Mouse (Mus musculus): Measurements from ENCODE around the gene Arhgef15. TPM values are rescaled to one million over a fixed set of nuclear protein-coding genes. Genes with fewer than 3 reads are reported as not detected.

Arhgef15 gene
- polyA plus RNA-seq, 1 experiment = 0.25 TPM

- no peaks in the 10 kb centered on the region for H3K36me3 ChIP-seq (ENCODE audit: control insufficient read depth, insufficient read depth)
- no peaks in the 10 kb centered on the region for H3K79me2 ChIP-seq (ENCODE audit: control insufficient read depth, insufficient read depth)
- no peak overlapping the region for H3ac ChIP-seq (ENCODE audit: control insufficient read depth, insufficient read length, low read depth)
- TF ChIP-seq MYOG (IDR thresholded peaks at IDR 0.05; ENCODE audit: control insufficient read depth, extremely low read depth, insufficient read length) (no peak), USF1 (IDR thresholded peaks at IDR 0.05; ENCODE audit: low read depth) (no peak), FOSL1 (IDR thresholded peaks at IDR 0.05; ENCODE audit: insufficient read depth, low read length, poor library complexity, severe bottlenecking) (no peak), CTCF (IDR thresholded peaks at IDR 0.05; ENCODE audit: control insufficient read depth, insufficient read depth, insufficient read length) (no peak), MAX (IDR thresholded peaks at IDR 0.05) (no peak), MYOD1 (IDR thresholded peaks at IDR 0.05; ENCODE audit: control insufficient read depth, insufficient read length, low read depth) (no peak), CEBPB (IDR thresholded peaks at IDR 0.05; ENCODE audit: low read depth) (no peak)
- H3K79me3 ChIP-seq (ENCODE audit: low read depth) = no peaks in the 10 kb centered on the region
- H3K27me3 ChIP-seq (ENCODE audit: control insufficient read depth, insufficient read depth, insufficient read length) = peaks cover 18% of the 10 kb centered on the region
- H3K4me3 ChIP-seq (ENCODE audit: insufficient read depth, poor library complexity, severe bottlenecking) = no peak overlapping the region
These were observed 32.5 kb downstream of the Arhgef15 start for GRCm38 (mm10) chr11:68924749-68925148.

GRCm38 (mm10) chr11:68923191-68923590, 34.1 kb downstream of the Arhgef15 start:
- Histone ChIP-seq H3K79me2 (ENCODE audit: control insufficient read depth, insufficient read depth) (no peaks in the 10 kb centered on the region), H3ac (ENCODE audit: control insufficient read depth, insufficient read length, low read depth) (no peak overlapping the region), H3K79me3 (ENCODE audit: low read depth) (no peaks in the 10 kb centered on the region), H3K4me3 (ENCODE audit: insufficient read depth, poor library complexity, severe bottlenecking) (no peak overlapping the region), H3K27me3 (ENCODE audit: control insufficient read depth, insufficient read depth, insufficient read length) (peaks cover 18% of the 10 kb centered on the region), H3K36me3 (ENCODE audit: control insufficient read depth, insufficient read depth) (no peaks in the 10 kb centered on the region)
- TF ChIP-seq MYOD1 (IDR thresholded peaks at IDR 0.05; ENCODE audit: control insufficient read depth, insufficient read length, low read depth) = no peak
- no peak for TF ChIP-seq MAX (IDR thresholded peaks at IDR 0.05)
- no peak for TF ChIP-seq USF1 (IDR thresholded peaks at IDR 0.05; ENCODE audit: low read depth)
- TF ChIP-seq CTCF (IDR thresholded peaks at IDR 0.05; ENCODE audit: control insufficient read depth, insufficient read depth, insufficient read length) = no peak
- no peak for TF ChIP-seq FOSL1 (IDR thresholded peaks at IDR 0.05; ENCODE audit: insufficient read depth, low read length, poor library complexity, severe bottlenecking)
- TF ChIP-seq CEBPB (IDR thresholded peaks at IDR 0.05; ENCODE audit: low read depth) = no peak
- TF ChIP-seq MYOG (IDR thresholded peaks at IDR 0.05; ENCODE audit: control insufficient read depth, extremely low read depth, insufficient read length) = no peak

GRCm38 (mm10) chr11:68914566-68914965, 42.7 kb downstream of the Arhgef15 start:
- TF ChIP-seq FOSL1 (IDR thresholded peaks at IDR 0.05; ENCODE audit: insufficient read depth, low read length, poor library complexity, severe bottlenecking) (no peak), MAX (IDR thresholded peaks at IDR 0.05) (no peak), MYOG (IDR thresholded peaks at IDR 0.05; ENCODE audit: control insufficient read depth, extremely low read depth, insufficient read length) (no peak), MYOD1 (IDR thresholded peaks at IDR 0.05; ENCODE audit: control insufficient read depth, insufficient read length, low read depth) (no peak), USF1 (IDR thresholded peaks at IDR 0.05; ENCODE audit: low read depth) (no peak), CTCF (IDR thresholded peaks at IDR 0.05; ENCODE audit: control insufficient read depth, insufficient read depth, insufficient read length) (no peak), CEBPB (IDR thresholded peaks at IDR 0.05; ENCODE audit: low read depth) (no peak)
- no peaks in the 10 kb centered on the region for H3K36me3 ChIP-seq (ENCODE audit: control insufficient read depth, insufficient read depth)

GRCm38 (mm10) chr11:68911531-68912177, 45.6 kb downstream of the Arhgef15 start:
- TF ChIP-seq CEBPB (IDR thresholded peaks at IDR 0.05; ENCODE audit: low read depth) = no peak
- no peaks in the 10 kb centered on the region for H3K27me3 ChIP-seq (ENCODE audit: control insufficient read depth, insufficient read depth, insufficient read length)
- no peak overlapping the region for H3K4me3 ChIP-seq (ENCODE audit: insufficient read depth, poor library complexity, severe bottlenecking)
- no peaks in the 10 kb centered on the region for H3K79me3 ChIP-seq (ENCODE audit: low read depth)
- H3K79me2 ChIP-seq (ENCODE audit: control insufficient read depth, insufficient read depth) = no peaks in the 10 kb centered on the region
- no peak overlapping the region for H3ac ChIP-seq (ENCODE audit: control insufficient read depth, insufficient read length, low read depth)
- no peaks in the 10 kb centered on the region for H3K36me3 ChIP-seq (ENCODE audit: control insufficient read depth, insufficient read depth)

More at GRCm38 (mm10) chr11:68914566-68914965, 42.7 kb downstream of the Arhgef15 start:
- Histone ChIP-seq H3ac (ENCODE audit: control insufficient read depth, insufficient read length, low read depth) (no peak overlapping the region), H3K27me3 (ENCODE audit: control insufficient read depth, insufficient read depth, insufficient read length) (no peaks in the 10 kb centered on the region), H3K79me2 (ENCODE audit: control insufficient read depth, insufficient read depth) (no peaks in the 10 kb centered on the region), H3K79me3 (ENCODE audit: low read depth) (no peaks in the 10 kb centered on the region), H3K4me3 (ENCODE audit: insufficient read depth, poor library complexity, severe bottlenecking) (no peak overlapping the region)

- Histone ChIP-seq H3K36me3 (ENCODE audit: control insufficient read depth, insufficient read depth) (peaks cover 12% of the 10 kb centered on the region), H3K79me3 (ENCODE audit: low read depth) (peaks cover 1% of the 10 kb centered on the region), H3ac (ENCODE audit: control insufficient read depth, insufficient read length, low read depth) (no peak overlapping the region), H3K4me3 (ENCODE audit: insufficient read depth, poor library complexity, severe bottlenecking) (no peak overlapping the region), H3K79me2 (ENCODE audit: control insufficient read depth, insufficient read depth) (peaks cover 6% of the 10 kb centered on the region), H3K27me3 (ENCODE audit: control insufficient read depth, insufficient read depth, insufficient read length) (no peaks in the 10 kb centered on the region)
- TF ChIP-seq FOSL1 (IDR thresholded peaks at IDR 0.05; ENCODE audit: insufficient read depth, low read length, poor library complexity, severe bottlenecking) = no peak
- TF ChIP-seq CTCF (IDR thresholded peaks at IDR 0.05; ENCODE audit: control insufficient read depth, insufficient read depth, insufficient read length) = no peak
- TF ChIP-seq CEBPB (IDR thresholded peaks at IDR 0.05; ENCODE audit: low read depth) = no peak
- TF ChIP-seq MAX (IDR thresholded peaks at IDR 0.05) = no peak
These were observed 48.3 kb downstream of the Arhgef15 start for GRCm38 (mm10) chr11:68908846-68909503.

GRCm38 (mm10) chr11:68907251-68907650, 50.0 kb downstream of the Arhgef15 start:
- H3ac ChIP-seq (ENCODE audit: control insufficient read depth, insufficient read length, low read depth) = no peak overlapping the region
- no peaks in the 10 kb centered on the region for H3K27me3 ChIP-seq (ENCODE audit: control insufficient read depth, insufficient read depth, insufficient read length)
- peaks cover 8% of the 10 kb centered on the region for H3K79me3 ChIP-seq (ENCODE audit: low read depth)
- H3K36me3 ChIP-seq (ENCODE audit: control insufficient read depth, insufficient read depth) = peaks cover 22% of the 10 kb centered on the region
- H3K79me2 ChIP-seq (ENCODE audit: control insufficient read depth, insufficient read depth) = peaks cover 16% of the 10 kb centered on the region
- TF ChIP-seq MYOD1 (IDR thresholded peaks at IDR 0.05; ENCODE audit: control insufficient read depth, insufficient read length, low read depth) (no peak), USF1 (IDR thresholded peaks at IDR 0.05; ENCODE audit: low read depth) (no peak), MYOG (IDR thresholded peaks at IDR 0.05; ENCODE audit: control insufficient read depth, extremely low read depth, insufficient read length) (no peak), MAX (IDR thresholded peaks at IDR 0.05) (no peak), FOSL1 (IDR thresholded peaks at IDR 0.05; ENCODE audit: insufficient read depth, low read length, poor library complexity, severe bottlenecking) (no peak), CTCF (IDR thresholded peaks at IDR 0.05; ENCODE audit: control insufficient read depth, insufficient read depth, insufficient read length) (no peak), CEBPB (IDR thresholded peaks at IDR 0.05; ENCODE audit: low read depth) (no peak)
- H3K4me3 ChIP-seq (ENCODE audit: insufficient read depth, poor library complexity, severe bottlenecking) = no peak overlapping the region
